Mouse (Mus musculus) heart, adult 8-10 months (tissue): Measurements from ENCODE around the gene Trex2. TPM values are rescaled to one million over a fixed set of nuclear protein-coding genes. Genes with fewer than 3 reads are reported as not detected.
A peak's percentile ranks its signal among the peaks of the same experiment; 100 is the strongest.
"Not testable (repeated sequence)": the region's sequence is repeated elsewhere in the genome, so short reads cannot be mapped to it uniquely, and the experiment has no call there.

Source experiments
- DNase-seq: peaks from one replicate; pipeline ENCODE4 v3.0.0; 2022; ENCODE audit warnings: low spot score
- total RNA-seq, 4 experiments: library from RNA; stranded (reverse); gene quantifications; 2 replicates each; pipeline ENCODE4 v1.2.4; 2022

The Trex2 gene
- total RNA-seq, 4 experiments from 2014 or later = not detected

DNA sequence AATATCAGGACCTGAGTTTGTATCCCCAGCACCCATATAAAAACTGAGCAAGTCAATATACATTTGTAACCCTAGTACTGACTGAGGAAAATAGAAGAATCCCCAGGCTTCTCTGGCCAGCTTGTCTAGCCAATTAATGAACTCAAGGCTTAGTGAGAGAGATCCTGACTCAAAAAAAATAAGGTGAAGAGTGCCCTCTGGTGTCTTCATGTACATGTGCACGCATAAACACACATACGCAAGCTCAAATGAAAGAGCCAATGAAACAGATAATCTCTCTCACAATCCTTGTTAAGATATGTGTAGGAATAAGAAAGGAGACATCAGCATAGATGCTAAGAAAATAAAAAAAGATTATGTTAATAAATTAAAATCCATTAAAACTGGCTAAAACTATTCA, 5.1 kb downstream of the Trex2 start:
- DNase-seq = peak; percentile 0

DNA sequence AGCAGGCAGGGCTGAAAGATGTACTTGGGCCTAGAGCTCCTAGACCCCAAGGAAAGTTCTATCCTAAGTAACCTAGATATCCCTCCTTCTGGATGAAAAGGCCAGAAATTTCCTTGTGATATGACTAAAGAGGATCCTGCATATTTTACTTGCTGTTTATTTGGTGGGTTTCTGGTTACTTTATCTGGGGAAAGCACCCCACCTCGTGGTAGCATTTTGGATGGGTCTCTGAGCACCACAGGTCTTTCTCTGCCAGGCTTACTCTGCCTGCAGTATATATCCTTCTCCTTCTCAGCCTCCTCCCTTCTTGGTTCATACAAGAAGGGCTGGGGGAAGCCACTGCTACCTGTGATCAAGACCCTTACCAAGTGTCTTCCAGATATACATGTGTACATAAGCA, 22.4 kb downstream of the Trex2 start:
- no peak for DNase-seq

GRCm38 (mm10) chrX:73410880-73411517, 24.1 kb downstream of the Trex2 start, which contains the start of gene Zfp92:
Zfp92 (plus strand) TSS chrX:73411096.
- no peak for DNase-seq

GRCm38 (mm10) chrX:73401616-73402015, 33.5 kb downstream of the Trex2 start:
- no peak for DNase-seq

- DNase-seq = no peak
Measured at GRCm38 (mm10) chrX:73400951-73401350, 34.2 kb downstream of the Trex2 start.

GRCm38 (mm10) chrX:73398636-73399035, 36.5 kb downstream of the Trex2 start, which contains the start of gene Gm18336:
Gm18336 (minus strand) TSS chrX:73398736.
- not testable (repeated sequence) for DNase-seq

- no peak for DNase-seq
Measured at GRCm38 (mm10) chrX:73396446-73396845, 38.7 kb downstream of the Trex2 start.

DNA sequence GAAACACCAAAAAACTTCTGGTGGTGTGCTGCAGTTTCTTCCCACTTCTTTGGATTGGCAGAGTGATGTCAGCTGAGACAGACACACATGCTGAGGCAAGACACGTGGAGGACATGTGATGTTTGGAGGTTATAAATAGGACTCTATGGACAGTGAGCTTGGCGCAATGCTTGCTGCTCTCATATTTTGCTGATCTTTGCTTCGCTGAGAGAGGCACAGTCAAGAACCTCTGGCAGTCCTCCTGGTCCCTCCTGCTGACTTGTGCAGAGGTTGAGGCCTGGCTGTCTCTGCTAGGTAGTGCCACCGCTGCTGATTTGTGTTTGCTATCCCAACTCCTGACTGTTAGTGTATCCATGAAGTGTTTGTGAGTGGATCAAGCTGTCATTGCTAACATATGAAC, 43.7 kb downstream of the Trex2 start:
- DNase-seq = peak; percentile 2

DNA sequence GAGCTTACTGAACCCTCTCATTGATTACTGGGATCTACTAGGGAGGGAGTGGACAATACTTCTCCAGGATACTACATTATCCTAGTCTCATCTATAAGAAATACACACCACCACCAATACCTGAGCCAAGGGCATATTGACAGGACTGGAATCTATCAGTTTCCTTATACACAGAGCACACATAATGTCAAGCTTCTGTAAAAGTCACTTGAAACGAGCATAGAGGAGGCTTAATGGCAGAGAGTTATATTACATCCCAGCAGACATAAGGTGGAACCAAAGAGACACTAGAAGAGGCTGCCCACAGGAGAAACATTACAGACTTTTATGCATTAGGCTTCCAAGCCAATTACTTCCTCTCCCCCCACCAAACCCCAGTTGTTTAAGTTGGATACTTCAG, 50.2 kb downstream of the Trex2 start:
- DNase-seq = no peak

DNA sequence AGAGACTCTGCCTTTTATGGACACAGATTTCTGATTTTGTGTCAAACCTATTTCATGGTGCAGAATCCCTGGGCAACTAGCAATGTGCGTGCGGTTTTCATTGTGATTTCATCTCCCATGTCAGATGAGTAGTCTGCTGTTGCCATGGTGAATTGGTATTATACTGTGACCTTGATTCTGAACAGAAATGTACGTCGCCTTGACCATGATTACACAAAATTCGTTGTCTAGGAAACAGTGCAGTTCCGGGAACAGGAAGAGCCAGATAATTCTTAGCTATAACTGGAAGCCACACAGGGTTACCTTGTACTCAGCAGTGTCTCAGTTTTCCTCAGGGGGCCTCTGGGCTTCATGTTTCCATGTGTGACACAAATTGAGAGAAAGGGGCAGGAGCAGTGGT, 50.7 kb downstream of the Trex2 start:
- no peak for DNase-seq

Other genes starting within 250 kb of the Trex2 start
- 1 to 10 TPM in 2 of 4 experiments, under 1 TPM in 2; 0.27 to 1.8 (median 1.2) TPM for gene Xlr3b, start 243.1 kb downstream of the Trex2 start, total RNA-seq
- gene Xlr4b, start 221.0 kb downstream of the Trex2 start, total RNA-seq = 1 to 10 TPM in 1 of 4 experiments, under 1 TPM in 1, not detected in 2; 0.17 to 1.5 TPM
- gene F8a, start 207.1 kb downstream of the Trex2 start, total RNA-seq = 1 to 10 TPM; 6.9 to 7.6 (median 7.3) TPM
- gene Xlr4c, start 192.2 kb downstream of the Trex2 start, total RNA-seq = not detected
- not detected for gene Xlr3c, start 170.0 kb downstream of the Trex2 start, total RNA-seq
- not detected for gene Xlr5a, start 142.4 kb downstream of the Trex2 start, total RNA-seq
- not detected for gene Xlr5c, start 142.4 kb downstream of the Trex2 start, total RNA-seq
- gene Gm45015, start 98.5 kb downstream of the Trex2 start, total RNA-seq = not detected
- gene Zfp275, start 92.7 kb downstream of the Trex2 start, total RNA-seq = 1 to 10 TPM; 6.1 to 7.5 (median 6.7) TPM
- not detected for gene Gm18336, start 36.6 kb downstream of the Trex2 start, total RNA-seq
- not detected for gene Zfp92, start 24.2 kb downstream of the Trex2 start, total RNA-seq
- gene Haus7, start 23.7 kb upstream of the Trex2 start, total RNA-seq = 1 to 10 TPM; 5.0 to 6.3 (median 5.4) TPM
- gene Bgn, start 48.3 kb upstream of the Trex2 start, total RNA-seq = 100 to 1,000 TPM; 152 to 198 (median 182) TPM
- under 1 TPM; 0.16 to 0.53 (median 0.21) TPM for gene Atp2b3, start 67.7 kb upstream of the Trex2 start, total RNA-seq
- under 1 TPM in 1 of 4 experiments, not detected in 3; 0.19 TPM for gene Dusp9, start 204.1 kb upstream of the Trex2 start, total RNA-seq
- 1 to 10 TPM; 5.2 to 9.5 (median 8.1) TPM for gene Pnck, start 224.8 kb upstream of the Trex2 start, total RNA-seq
- 100 to 1,000 TPM; 157 to 195 (median 180) TPM for gene Slc6a8, start 237.8 kb upstream of the Trex2 start, total RNA-seq